Mouse (Mus musculus) heart, adult 18-20 months (tissue): ENCODE results near the gene Mtx2. TPM values are rescaled to one million over a fixed set of nuclear protein-coding genes. Genes with fewer than 3 reads are reported as not detected.
A peak's percentile ranks its signal among the peaks of the same experiment; 100 is the strongest.

Experiments
- DNase-seq, 2 experiments: peaks; one replicate each; pipeline ENCODE4 v3.0.0; 2021 to 2022; ENCODE audit warnings: mixed read lengths in 1 of 2
- long read RNA-seq, 2 experiments: library from polyadenylated mRNA; stranded (forward); transcript quantifications; one replicate each; pipeline ENCODE4 v2.0.0; 2021
- total RNA-seq, 2 experiments: library from RNA; stranded (reverse); gene quantifications; 2 replicates each; pipeline ENCODE4 v1.2.3; 2021

The Mtx2 gene
- 100 to 1,000 TPM; 125 to 138 TPM for total RNA-seq
- long read RNA-seq, experiment 1, transcript Mtx2-201 (10 exons, 2,950 nt), result major isoform, 136 of 145 reads
- long read RNA-seq, experiment 1, partial matches to known transcripts, result 2 of 145 reads
- long read RNA-seq, experiment 1, other reads (novel, unspliced or antisense), result 7 of 145 reads
- long read RNA-seq, experiment 2, transcript Mtx2-201 (10 exons, 2,950 nt), result major isoform, 77 of 88 reads
- long read RNA-seq, experiment 2, partial matches to known transcripts, result 0 of 88 reads
- long read RNA-seq, experiment 2, other reads (novel, unspliced or antisense), result 11 of 88 reads

GRCm38 (mm10) chr2:74825730-74826430, at the start of gene Mtx2:
TSS of gene Mtx2 (plus strand) at chr2:74825803.
- peak; percentile 82 to 85 for DNase-seq

- DNase-seq, result no peak
Measured at GRCm38 (mm10) chr2:74777536-74778275, 47.9 kb upstream of the Mtx2 start.

- DNase-seq, result no peak
Measured at GRCm38 (mm10) chr2:74781386-74781785, 44.2 kb upstream of the Mtx2 start.

GRCm38 (mm10) chr2:74795531-74795930, 30.1 kb upstream of the Mtx2 start:
- DNase-seq, result peak; percentile 20 to 45

- DNase-seq, result no peak
Measured at GRCm38 (mm10) chr2:74808431-74808830, 17.2 kb upstream of the Mtx2 start.

- no peak for DNase-seq
Measured at GRCm38 (mm10) chr2:74822654-74823053, 2.9 kb upstream of the Mtx2 start.

GRCm38 (mm10) chr2:74825371-74825729, 253 bp upstream of the Mtx2 start:
- no peak for DNase-seq

GRCm38 (mm10) chr2:74846992-74847391, 21.4 kb downstream of the Mtx2 start:
- no peak for DNase-seq

GRCm38 (mm10) chr2:74847516-74847915, 21.9 kb downstream of the Mtx2 start:
- no peak for DNase-seq

GRCm38 (mm10) chr2:74850036-74850435, 24.4 kb downstream of the Mtx2 start:
- DNase-seq, result peak; percentile 51 to 69

- DNase-seq, result no peak
Measured at GRCm38 (mm10) chr2:74862070-74862476, 36.5 kb downstream of the Mtx2 start.

GRCm38 (mm10) chr2:74865414-74865813, 39.8 kb downstream of the Mtx2 start:
- no peak for DNase-seq

GRCm38 (mm10) chr2:74874043-74874442, 48.4 kb downstream of the Mtx2 start:
- DNase-seq, result no peak

- DNase-seq, result no peak
Measured at GRCm38 (mm10) chr2:74884357-74884756, 58.8 kb downstream of the Mtx2 start.

GRCm38 (mm10) chr2:74891868-74892267, 66.3 kb downstream of the Mtx2 start:
- DNase-seq, result no peak

GRCm38 (mm10) chr2:74892881-74893615, 67.4 kb downstream of the Mtx2 start:
- DNase-seq, result no peak

- DNase-seq, result no peak
Measured at GRCm38 (mm10) chr2:74894061-74894460, 68.5 kb downstream of the Mtx2 start.

- no peak for DNase-seq
Measured at GRCm38 (mm10) chr2:74899973-74900372, 74.4 kb downstream of the Mtx2 start.

GRCm38 (mm10) chr2:74901764-74902295, 76.2 kb downstream of the Mtx2 start:
- DNase-seq, result no peak

GRCm38 (mm10) chr2:74907368-74908291, 82.0 kb downstream of the Mtx2 start:
- DNase-seq, result peak; percentile 72 to 90

- no peak for DNase-seq
Measured at GRCm38 (mm10) chr2:74912031-74912430, 86.4 kb downstream of the Mtx2 start.
